Mouse (Mus musculus) lung, embryonic 16.5 days (tissue): ENCODE results near the gene Sphk1. TPM values are rescaled to one million over a fixed set of nuclear protein-coding genes. Genes with fewer than 3 reads are reported as not detected.
A peak's percentile ranks its signal among the peaks of the same experiment; 100 is the strongest.
"Not testable (repeated sequence)": the region's sequence is repeated elsewhere in the genome, so short reads cannot be mapped to it uniquely, and the experiment has no call there.

ENCODE experiments used
- ATAC-seq: fragments of 200-750 bp; cut with Nextera tagmentation; 2 replicates; pipeline ENCODE4 v1.8.0; 2017; ENCODE audit warnings: low read depth, mild to moderate bottlenecking, moderate library complexity
- H3K27ac ChIP-seq: fragments of 300-500 bp; sonication (generic); 2 replicates; pipeline ENCODE4 v1.5.1; 2014; ENCODE audit warnings: mild to moderate bottlenecking, control low read depth, low read length
- H3K27me3 ChIP-seq: fragments of 300-500 bp; sonication (generic); 2 replicates; pipeline ENCODE4 v1.6.1; 2014; ENCODE audit warnings: low read depth, low read length, mixed read lengths; ENCODE audit not compliant: control insufficient read depth, insufficient read depth
- H3K36me3 ChIP-seq: fragments of 300-500 bp; sonication (generic); 2 replicates; pipeline ENCODE4 v1.6.1; 2014; ENCODE audit warnings: low read length; ENCODE audit not compliant: control insufficient read depth, insufficient read depth
- H3K4me1 ChIP-seq: fragments of 300-500 bp; sonication (generic); replicated peaks from 2 replicates; pipeline ENCODE4 v1.6.1; 2014; ENCODE audit warnings: low read length, mixed read lengths; ENCODE audit not compliant: control insufficient read depth, insufficient read depth
- H3K4me2 ChIP-seq: fragments of 300-500 bp; sonication (generic); 2 replicates; pipeline ENCODE4 v1.6.1; 2014; ENCODE audit warnings: low read depth, low read length, control low read depth
- H3K4me3 ChIP-seq: fragments of 300-500 bp; sonication (generic); 2 replicates; pipeline ENCODE4 v1.5.1; 2014; ENCODE audit warnings: mild to moderate bottlenecking, low read length, control low read depth
- H3K9ac ChIP-seq: fragments of 300-500 bp; sonication (generic); 2 replicates; pipeline ENCODE4 v1.6.1; 2014; ENCODE audit warnings: low read length, control low read depth
- H3K9me3 ChIP-seq: fragments of 300-500 bp; sonication (generic); 2 replicates; pipeline ENCODE4 v1.6.1; 2016; ENCODE audit warnings: low read length; ENCODE audit not compliant: control insufficient read depth
- WGBS: fragments of 180-500 bp; shearing (Covaris S2); extraction: QIAGEN DNeasy Blood & Tissue Kit; methylation state at CpG from one replicate; pipeline ENCODE4 v1.1.7; 2014; 5-methylcytosine and 5-hydroxymethylcytosine counted together
- polyA plus RNA-seq: library from polyadenylated mRNA; unstranded; fragments of >200 nt; fragmentation: Nextera tagmentation; extraction: Ambion mirVana; gene quantifications from 2 replicates; pipeline ENCODE4 v1.2.1, GENCODE M21; 2015

The Sphk1 gene
- polyA plus RNA-seq, 1 experiment from 2014 or later: 7.0 TPM

DNA sequence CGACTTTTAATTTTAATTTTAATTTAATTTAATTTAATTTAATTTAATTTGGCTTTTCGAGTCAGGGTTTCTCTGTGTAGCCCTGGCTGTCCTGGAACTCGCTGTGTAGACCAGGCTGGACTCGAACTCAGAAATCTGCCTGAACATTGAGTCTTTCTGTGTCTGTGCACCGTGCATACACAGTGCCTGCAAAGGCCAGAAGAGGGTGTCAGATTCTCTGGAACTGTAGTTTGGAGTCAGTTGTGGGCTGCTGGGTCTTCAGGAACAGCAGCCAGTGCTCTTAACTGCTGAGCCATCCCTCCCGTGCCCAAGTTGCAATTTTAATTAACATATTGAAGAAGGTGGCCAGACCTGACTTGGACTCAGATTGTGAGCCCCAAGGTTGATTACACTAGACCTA, 39.4 kb upstream of the Sphk1 start:
- WGBS: 58% methylated on average over 6 of the region's 6 CpGs
- Histone ChIP-seq H3K9ac (0 out of 2 replicates have a peak overlapping the region, but pooled peaks have one; percentile 15), H3K27ac (peak overlapping the region; percentile 39; the same call in 1 of the 2 replicates), H3K27me3 (no peaks in the 10 kb centered on the region), H3K4me3 (no peak overlapping the region; the same call in 1 of the 2 replicates), H3K4me1 (peaks cover 17% of the 10 kb centered on the region), H3K9me3 (no peaks in the 10 kb centered on the region; the same call in 1 of the 2 replicates), H3K4me2 (peak overlapping the region; percentile 85; the same call in 1 of the 2 replicates), H3K36me3 (peaks cover 10% of the 10 kb centered on the region)
- ATAC-seq: no peak

DNA sequence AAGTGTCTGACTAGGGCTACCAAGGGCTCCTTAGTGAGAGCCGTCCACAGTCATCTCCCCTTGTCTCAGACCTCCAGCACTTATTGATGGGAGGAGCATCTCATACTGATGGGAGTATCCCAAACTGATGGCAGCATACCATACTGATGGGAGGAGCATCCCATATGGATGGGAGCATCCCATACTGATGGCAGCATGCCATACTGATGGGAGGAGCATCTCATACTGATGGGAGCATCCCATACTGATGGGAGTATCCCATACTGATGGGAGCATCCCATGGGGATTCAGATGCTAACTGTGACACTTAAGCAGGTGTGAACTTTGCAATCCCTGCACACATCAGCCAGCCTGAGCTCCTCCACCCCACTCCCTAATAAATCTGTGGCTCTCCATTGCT, 38.2 kb upstream of the Sphk1 start:
- not testable (repeated sequence) for ATAC-seq, H3K27ac ChIP-seq, H3K27me3 ChIP-seq, H3K36me3 ChIP-seq, H3K9me3 ChIP-seq, H3K9ac ChIP-seq, H3K4me3 ChIP-seq, H3K4me2 ChIP-seq
- 92% methylated on average over 1 of the region's 1 CpGs for WGBS
- peaks cover 17% of the 10 kb centered on the region for H3K4me1 ChIP-seq

DNA sequence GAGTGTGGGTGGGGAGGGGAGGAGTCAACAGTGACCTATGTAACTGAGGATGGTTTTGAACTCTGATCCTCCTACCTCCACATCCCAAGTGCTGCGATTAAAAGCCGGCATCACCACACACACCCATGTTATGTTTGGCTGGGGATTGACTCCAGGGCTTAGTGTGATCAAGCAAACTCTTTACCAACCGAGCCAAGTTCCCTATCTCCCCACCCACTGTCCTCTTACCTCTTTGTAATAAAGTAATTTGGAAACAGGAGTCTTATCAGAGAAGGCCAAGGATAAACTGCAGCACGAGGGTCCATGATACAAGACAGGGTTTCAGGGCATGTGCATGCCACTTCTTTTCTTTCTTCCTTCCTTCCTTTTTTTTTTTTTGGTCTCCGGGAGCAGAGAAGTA, 37.5 kb upstream of the Sphk1 start:
- Histone ChIP-seq H3K4me2 (no peak overlapping the region), H3K27ac (no peak overlapping the region), H3K4me1 (peaks cover 17% of the 10 kb centered on the region), H3K9ac (no peak overlapping the region), H3K4me3 (no peak overlapping the region), H3K9me3 (peaks cover 3% of the 10 kb centered on the region; the same call in 1 of the 2 replicates), H3K27me3 (no peaks in the 10 kb centered on the region), H3K36me3 (no peaks in the 10 kb centered on the region)
- 67% methylated on average over 5 of the region's 5 CpGs for WGBS
- no peak for ATAC-seq

GRCm38 (mm10) chr11:116493795-116494252, 36.9 kb upstream of the Sphk1 start, which contains the start of gene Prpsap1:
Gene Prpsap1, minus strand, starts transcription at chr11:116494202.
- H3K9ac ChIP-seq: peak within 1 kb of the TSS; percentile 16; the same call in 1 of the 2 replicates
- ATAC-seq: no peak

GRCm38 (mm10) chr11:116494474-116495174, 36.1 kb upstream of the Sphk1 start:
- Histone ChIP-seq H3K9ac (peak overlapping the region; percentile 16; the same call in 1 of the 2 replicates), H3K4me3 (no peak overlapping the region), H3K27ac (peak overlapping the region; percentile 83), H3K9me3 (peaks cover 3% of the 10 kb centered on the region; the same call in 1 of the 2 replicates), H3K4me2 (no peak overlapping the region), H3K36me3 (no peaks in the 10 kb centered on the region), H3K27me3 (no peaks in the 10 kb centered on the region; the same call in 1 of the 2 replicates), H3K4me1 (peaks cover 8% of the 10 kb centered on the region; the same call in 1 of the 2 replicates)
- peak; percentile 68 for ATAC-seq
- WGBS: 27% methylated on average over 13 of the region's 13 CpGs

More at GRCm38 (mm10) chr11:116493795-116494252, 36.9 kb upstream of the Sphk1 start, which contains the start of gene Prpsap1:
- no peak within 1 kb of the TSS for H3K4me2 ChIP-seq
- H3K36me3 ChIP-seq: no peaks in the 10 kb centered on the region
- H3K9me3 ChIP-seq: peaks cover 3% of the 10 kb centered on the region; the same call in 1 of the 2 replicates
- peak within 1 kb of the TSS; percentile 83 for H3K27ac ChIP-seq
- peaks cover 13% of the 10 kb centered on the region for H3K4me1 ChIP-seq
- WGBS: 30% methylated on average over 4 of the region's 4 CpGs
- H3K4me3 ChIP-seq: no peak within 1 kb of the TSS
- H3K27me3 ChIP-seq: no peaks in the 10 kb centered on the region; the same call in 1 of the 2 replicates

DNA sequence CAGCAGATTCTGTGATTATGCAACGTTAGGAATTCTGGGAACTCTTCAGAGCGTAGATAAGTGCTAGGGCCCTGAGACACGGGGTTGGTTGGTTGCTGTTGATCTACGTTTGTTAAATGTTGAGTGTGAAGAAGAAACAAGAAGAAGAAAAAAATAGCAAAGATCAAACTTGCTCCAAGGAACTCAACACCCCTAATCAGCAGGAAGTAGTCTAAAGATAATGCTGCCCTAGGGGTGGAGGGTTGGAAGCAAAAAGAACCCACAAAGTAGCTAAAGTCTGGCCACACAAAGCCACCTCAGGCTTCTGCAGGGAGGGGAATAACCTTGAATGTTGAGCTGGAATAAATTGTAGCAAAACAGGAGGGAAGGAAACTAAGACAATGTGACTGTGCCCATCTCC, 33.4 kb upstream of the Sphk1 start:
- Histone ChIP-seq H3K27me3 (no peaks in the 10 kb centered on the region; the same call in 1 of the 2 replicates), H3K36me3 (no peaks in the 10 kb centered on the region), H3K4me3 (no peak overlapping the region), H3K9ac (no peak overlapping the region), H3K9me3 (peaks cover 3% of the 10 kb centered on the region; the same call in 1 of the 2 replicates), H3K4me1 (peaks cover 5% of the 10 kb centered on the region; the same call in 1 of the 2 replicates), H3K27ac (no peak overlapping the region), H3K4me2 (no peak overlapping the region)
- WGBS: 55% methylated on average over 4 of the region's 4 CpGs
- ATAC-seq: no peak

- peak overlapping the region; percentile 64 for H3K4me2 ChIP-seq
- WGBS: 22% methylated on average over 34 of the region's 34 CpGs
- H3K4me3 ChIP-seq: peak overlapping the region; percentile 42
- H3K4me1 ChIP-seq: peaks cover 5% of the 10 kb centered on the region; the same call in 1 of the 2 replicates
- H3K9me3 ChIP-seq: peaks cover 3% of the 10 kb centered on the region; the same call in 1 of the 2 replicates
- peak; percentile 24; the same call in 1 of the 2 replicates for ATAC-seq
- no peak overlapping the region for H3K27ac ChIP-seq
- H3K9ac ChIP-seq: peak overlapping the region; percentile 63
- no peaks in the 10 kb centered on the region for H3K36me3 ChIP-seq
- H3K27me3 ChIP-seq: no peaks in the 10 kb centered on the region; the same call in 1 of the 2 replicates
Measured at GRCm38 (mm10) chr11:116498596-116498995, 32.1 kb upstream of the Sphk1 start.

DNA sequence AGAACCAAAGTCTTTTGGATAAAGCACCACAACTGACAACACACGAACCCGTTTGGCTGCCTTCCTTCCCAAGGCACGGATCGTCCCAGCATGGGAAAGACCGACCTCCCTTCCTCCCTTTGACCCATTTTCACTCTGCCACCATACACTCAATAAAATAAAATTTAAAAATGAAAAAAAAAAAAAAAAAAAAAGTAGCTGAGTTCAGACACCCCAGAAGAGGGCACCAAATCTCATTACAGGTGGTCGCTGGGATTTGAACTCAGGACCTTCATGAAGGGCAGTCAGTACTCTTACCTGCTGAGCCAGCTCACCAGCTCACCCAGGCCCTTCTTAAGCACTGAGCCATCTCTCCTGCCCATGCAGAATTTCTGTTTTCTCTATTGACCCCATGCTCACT, 31.7 kb upstream of the Sphk1 start:
- 44% methylated on average over 6 of the region's 6 CpGs for WGBS
- no peak overlapping the region for H3K27ac ChIP-seq
- no peaks in the 10 kb centered on the region; the same call in 1 of the 2 replicates for H3K27me3 ChIP-seq
- peaks cover 5% of the 10 kb centered on the region; the same call in 1 of the 2 replicates for H3K4me1 ChIP-seq
- no peaks in the 10 kb centered on the region for H3K36me3 ChIP-seq
- peak overlapping the region; percentile 63 for H3K9ac ChIP-seq
- H3K9me3 ChIP-seq: peaks cover 3% of the 10 kb centered on the region; the same call in 1 of the 2 replicates
- peak overlapping the region; percentile 42 for H3K4me3 ChIP-seq
- no peak for ATAC-seq
- H3K4me2 ChIP-seq: peak overlapping the region; percentile 64
